Mouse (Mus musculus) G1E (cell line): ENCODE results near the gene Ddx21. TPM values are rescaled to one million over a fixed set of nuclear protein-coding genes. Genes with fewer than 3 reads are reported as not detected.
A peak's percentile ranks its signal among the peaks of the same experiment; 100 is the strongest.

Source experiments
- ATAC-seq: 2 replicates; pipeline ENCODE4 v1.8.0; 2016; ENCODE audit warnings: mild to moderate bottlenecking; ENCODE audit not compliant: insufficient number of reproducible peaks, poor library complexity, low FRiP score, severe bottlenecking; ENCODE audit errors: extremely low read depth
- DNase-seq: peaks from one replicate; pipeline ENCODE4 v3.0.0; 2012; ENCODE audit warnings: low spot score
- H3K27me3 ChIP-seq: 2 replicates; pipeline ENCODE4 v1.6.1; 2012; ENCODE audit warnings: mild to moderate bottlenecking, low read length, inconsistent platforms; ENCODE audit not compliant: insufficient read depth
- H3K36me3 ChIP-seq: replicated peaks from 2 replicates; pipeline ENCODE3; 2012; ENCODE audit warnings: mild to moderate bottlenecking, inconsistent platforms
- H3K4me1 ChIP-seq: 2 replicates; pipeline ENCODE4 v1.6.1; 2012; ENCODE audit warnings: low read depth, low read length, inconsistent platforms, mixed read lengths; ENCODE audit not compliant: insufficient read depth
- H3K4me3 ChIP-seq: 2 replicates; pipeline ENCODE4 v1.5.1; 2012; ENCODE audit warnings: low read depth, mild to moderate bottlenecking, inconsistent platforms, low read length, moderate library complexity, mixed read lengths
- H3K9me3 ChIP-seq: replicated peaks from 2 replicates; pipeline ENCODE4 v1.6.1; 2012; ENCODE audit warnings: inconsistent platforms
- CTCF ChIP-seq: IDR thresholded peaks from 2 replicates; pipeline ENCODE4 v1.5.1; 2012; ENCODE audit warnings: low read depth, low read length, inconsistent platforms, mixed read lengths
- GATA1 ChIP-seq: IDR thresholded peaks from 2 replicates; pipeline ENCODE4 v1.6.1; 2012; ENCODE audit warnings: borderline replicate concordance, low read length, inconsistent platforms, mixed read lengths
- GATA2 ChIP-seq: IDR thresholded peaks from 2 replicates; pipeline ENCODE4 v1.6.1; 2012; ENCODE audit warnings: low read depth, low read length, inconsistent platforms, borderline replicate concordance
- POLR2AphosphoS5 ChIP-seq: IDR thresholded peaks from 2 replicates; pipeline ENCODE4 v1.6.1; 2012; ENCODE audit warnings: low read depth, low read length, inconsistent platforms; ENCODE audit not compliant: insufficient replicate concordance
- TAL1 ChIP-seq: conservative IDR thresholded peaks from 2 replicates; pipeline ENCODE4 v1.6.1; 2012; ENCODE audit warnings: low read depth, low read length, inconsistent platforms, mixed read lengths
- polyA plus RNA-seq: library from polyadenylated mRNA; stranded (reverse); fragments of >175 nt; gene quantifications from 2 replicates; pipeline ENCODE4 v1.2.3, GENCODE M21; 2012
- total RNA-seq, 2 experiments: library from RNA; stranded (forward) in 1 of 2; stranded (reverse) in 1 of 2; fragments of 200-1000 nt in 1 of 2; fragments of >200 nt in 1 of 2; fragmentation: Nextera tagmentation in 1 of 2; gene quantifications; 2 replicates each; pipeline ENCODE4 v1.2.3; 2014 to 2017

The Ddx21 gene
- total and polyA plus RNA-seq, 3 experiments: 68.0 to 81.1 (median 77.7) TPM

DNA sequence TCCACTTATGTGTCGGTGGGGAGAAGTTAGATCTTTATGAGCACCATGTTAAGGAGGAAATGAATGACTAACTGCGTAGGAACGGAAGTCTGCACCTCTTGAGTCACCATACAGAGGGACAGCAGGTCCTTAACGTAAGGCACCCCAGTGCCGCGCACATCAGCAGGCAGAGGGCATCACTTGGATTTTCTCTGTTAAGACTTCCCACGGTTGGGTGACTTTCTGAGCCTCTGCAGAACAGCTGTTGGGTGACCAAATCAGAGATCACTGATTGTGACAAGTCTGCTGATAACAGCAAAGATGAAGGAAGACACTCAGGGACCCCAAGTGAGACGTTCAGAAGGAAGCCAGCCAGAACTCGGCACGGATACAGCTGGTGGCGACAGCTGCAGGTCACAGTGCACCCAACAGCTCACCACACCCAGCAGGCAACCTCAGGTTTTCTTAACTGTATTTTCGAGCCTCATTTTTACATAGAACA, 48.4 kb downstream of the Ddx21 start:
- ATAC-seq (no peak), DNase-seq (no peak)
- Histone ChIP-seq H3K36me3 (peaks cover 28% of the 10 kb centered on the region), H3K9me3 (no peaks in the 10 kb centered on the region), H3K4me3 (no peak overlapping the region), H3K4me1 (peaks cover 32% of the 10 kb centered on the region), H3K27me3 (no peaks in the 10 kb centered on the region)
- TF ChIP-seq GATA2 (no peak), POLR2AphosphoS5 (no peak), GATA1 (no peak), TAL1 (no peak), CTCF (no peak)

GRCm38 (mm10) chr10:62550787-62551300, 51.2 kb downstream of the Ddx21 start:
- TF ChIP-seq TAL1: no peak
- TF ChIP-seq CTCF: no peak
- TF ChIP-seq GATA1: no peak
- no peak for TF ChIP-seq GATA2
- TF ChIP-seq POLR2AphosphoS5: no peak
- no peak for ATAC-seq
- peaks cover 10% of the 10 kb centered on the region for H3K36me3 ChIP-seq
- no peak overlapping the region for H3K4me3 ChIP-seq
- no peaks in the 10 kb centered on the region for H3K9me3 ChIP-seq
- no peak for DNase-seq
- H3K4me1 ChIP-seq: peaks cover 23% of the 10 kb centered on the region
- no peaks in the 10 kb centered on the region for H3K27me3 ChIP-seq

DNA sequence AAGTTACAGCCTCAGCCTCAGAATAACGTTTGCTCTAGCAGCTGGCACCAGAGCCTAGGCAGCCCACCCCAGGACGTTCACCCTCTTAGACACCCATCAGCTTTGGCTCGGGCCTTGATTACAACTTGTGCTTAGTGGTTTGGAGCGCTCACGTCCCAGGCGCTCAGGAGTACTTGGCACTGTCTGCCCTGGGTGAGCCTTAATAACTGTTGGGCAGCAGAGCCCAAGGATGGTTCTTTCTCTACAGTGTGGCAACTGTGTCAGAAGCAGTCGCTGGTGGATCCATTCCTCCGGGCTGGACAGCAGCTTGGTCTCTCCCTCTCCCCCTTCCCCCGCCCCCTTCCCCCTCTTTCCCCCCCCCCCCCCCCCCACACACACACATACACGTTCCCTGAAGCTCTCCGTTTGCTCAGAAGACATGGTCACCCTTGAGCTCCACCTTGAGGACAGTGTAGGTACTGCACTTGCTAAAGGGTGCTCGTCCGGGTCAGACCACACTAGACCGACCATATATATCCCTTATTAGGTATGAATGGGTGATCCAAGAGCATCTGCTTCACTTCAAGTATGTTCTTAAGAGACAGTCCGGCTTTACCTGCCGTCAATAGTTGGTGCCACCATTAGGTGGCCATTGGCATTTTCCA, 52.4 kb downstream of the Ddx21 start:
- Histone ChIP-seq H3K4me1 (peaks cover 21% of the 10 kb centered on the region), H3K27me3 (no peaks in the 10 kb centered on the region), H3K9me3 (no peaks in the 10 kb centered on the region), H3K4me3 (no peak overlapping the region; the same call in 1 of the 2 replicates), H3K36me3 (peaks cover 8% of the 10 kb centered on the region)
- ATAC-seq: no peak; the same call in 1 of the 2 replicates
- TF ChIP-seq TAL1: no peak
- TF ChIP-seq CTCF: peak; percentile 73
- no peak for DNase-seq

GRCm38 (mm10) chr10:62546441-62546840, 55.6 kb downstream of the Ddx21 start:
- no peak for TF ChIP-seq GATA1
- no peak for TF ChIP-seq TAL1
- TF ChIP-seq GATA2: no peak
- no peak for TF ChIP-seq POLR2AphosphoS5
- TF ChIP-seq CTCF: no peak
- Histone ChIP-seq H3K36me3 (no peaks in the 10 kb centered on the region), H3K9me3 (no peaks in the 10 kb centered on the region), H3K27me3 (no peaks in the 10 kb centered on the region), H3K4me1 (peaks cover 35% of the 10 kb centered on the region), H3K4me3 (no peak overlapping the region)
- ATAC-seq: no peak
- DNase-seq: no peak

DNA sequence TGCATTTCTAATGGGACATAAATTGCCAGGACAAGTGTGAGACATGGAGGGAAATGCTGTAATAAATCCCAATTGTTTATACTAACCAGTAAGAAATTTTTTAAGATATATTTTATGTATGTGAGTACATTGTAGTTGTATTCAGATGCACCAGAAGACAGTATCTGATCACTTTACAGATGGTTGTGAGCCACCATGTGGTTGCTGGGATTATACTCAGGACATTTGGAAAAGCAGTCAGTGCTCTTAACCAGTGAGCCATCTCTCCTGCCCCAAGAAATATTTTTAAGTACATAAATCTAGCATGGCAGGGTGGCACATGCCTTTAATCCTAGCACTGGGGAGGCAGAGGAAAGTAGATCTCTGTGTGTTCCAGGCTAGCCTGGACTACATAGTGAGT, 56.3 kb downstream of the Ddx21 start:
- DNase-seq: no peak
- TF ChIP-seq GATA1 (no peak), TAL1 (no peak), GATA2 (no peak), CTCF (no peak), POLR2AphosphoS5 (no peak)
- Histone ChIP-seq H3K4me3 (no peak overlapping the region), H3K4me1 (peaks cover 38% of the 10 kb centered on the region), H3K27me3 (no peaks in the 10 kb centered on the region), H3K9me3 (no peaks in the 10 kb centered on the region), H3K36me3 (no peaks in the 10 kb centered on the region)
- ATAC-seq: no peak

GRCm38 (mm10) chr10:62544316-62544715, 57.8 kb downstream of the Ddx21 start:
- ATAC-seq (no peak), DNase-seq (no peak)
- no peaks in the 10 kb centered on the region for H3K36me3 ChIP-seq
- no peak for TF ChIP-seq CTCF
- no peak for TF ChIP-seq GATA1
- TF ChIP-seq POLR2AphosphoS5: no peak
- no peak for TF ChIP-seq TAL1
- TF ChIP-seq GATA2: no peak
- peaks cover 29% of the 10 kb centered on the region for H3K4me1 ChIP-seq
- H3K4me3 ChIP-seq: no peak overlapping the region
- H3K27me3 ChIP-seq: no peaks in the 10 kb centered on the region
- H3K9me3 ChIP-seq: no peaks in the 10 kb centered on the region
